Mouse (Mus musculus) liver, adult 2 months (tissue): Measurements from ENCODE around the gene Cntn5.

Experiments
- CTCF ChIP-seq: fragments of 200-500 bp; IDR thresholded peaks from 2 replicates; pipeline ENCODE4 v1.5.1; 2011; ENCODE audit warnings: low read depth, low read length, control low read depth
- POLR2A ChIP-seq: fragments of 200-500 bp; IDR thresholded peaks from 2 replicates; pipeline ENCODE4 v1.6.1; 2011; ENCODE audit warnings: low read length, control low read depth; ENCODE audit not compliant: insufficient read depth; ENCODE audit errors: extremely low read depth

- TF ChIP-seq CTCF (no peak), POLR2A (no peak)
Observed at GRCm38 (mm10) chr9:10879758-10880157, 24.8 kb downstream of the Cntn5 start.
